Mouse (Mus musculus) olfactory bulb, adult 2 months (tissue): ENCODE measurements at regions not wholly inside any gene's neighbourhood (a gene's known extent, or its start where the extent isn't known, plus 50 kb on each side); places are given as distances from the start of the nearest gene placed in this dataset.

Experiments used
- CTCF ChIP-seq: fragments of 200-500 bp; IDR thresholded peaks from 2 replicates; pipeline ENCODE4 v1.5.1; 2012; ENCODE audit warnings: low read depth, mild to moderate bottlenecking, low read length, moderate library complexity; ENCODE audit not compliant: insufficient read depth
- POLR2A ChIP-seq: fragments of 200-500 bp; IDR thresholded peaks from 2 replicates; pipeline ENCODE4 v1.6.1; 2012; ENCODE audit warnings: mild to moderate bottlenecking, low read depth, low read length, moderate library complexity; ENCODE audit not compliant: insufficient read depth

GRCm38 (mm10) chr10:109092219-109092618, 81.4 kb upstream of the Syt1 start:
- TF ChIP-seq CTCF = no peak
- no peak for TF ChIP-seq POLR2A
